Mouse (Mus musculus) bone marrow, adult 2 months (tissue): Measurements from ENCODE around the gene Clec3a. TPM values are rescaled to one million over a fixed set of nuclear protein-coding genes. Genes with fewer than 3 reads are reported as not detected.

Source experiments
- H3K27ac ChIP-seq: fragments of 200-500 bp; 2 replicates; pipeline ENCODE4 v1.5.1; 2012; ENCODE audit warnings: low read depth, mild to moderate bottlenecking, control low read depth, inconsistent platforms, low read length; ENCODE audit not compliant: control insufficient read depth, poor library complexity, insufficient read depth
- H3K4me1 ChIP-seq: fragments of 200-500 bp; 2 replicates; pipeline ENCODE4 v1.6.1; 2011; ENCODE audit warnings: low read length; ENCODE audit not compliant: control insufficient read depth, insufficient read depth
- H3K4me3 ChIP-seq: fragments of 200-500 bp; replicated peaks from 2 replicates; pipeline ENCODE3; 2011; ENCODE audit warnings: mild to moderate bottlenecking, low read depth, low read length, control low read depth; ENCODE audit not compliant: control insufficient read depth
- CTCF ChIP-seq: fragments of 200-500 bp; IDR thresholded peaks from 2 replicates; pipeline ENCODE4 v1.5.1; 2011; ENCODE audit warnings: low read length, control low read depth; ENCODE audit not compliant: control insufficient read depth, insufficient read depth
- POLR2A ChIP-seq: fragments of 200-500 bp; IDR thresholded peaks from 2 replicates; pipeline ENCODE4 v1.6.1; 2011; ENCODE audit warnings: low read depth, mild to moderate bottlenecking, control low read depth, low read length, borderline replicate concordance; ENCODE audit not compliant: control insufficient read depth
- WGBS: fragments of 180-500 bp; shearing (Covaris S2); methylation state at CpG from one replicate; pipeline ENCODE4 v1.1.7; 2018; 5-methylcytosine and 5-hydroxymethylcytosine counted together
- polyA plus RNA-seq: library from polyadenylated mRNA; stranded (reverse); fragments of >200 nt; gene quantifications from 2 replicates; pipeline ENCODE4 v1.2.4, GENCODE M21; 2011; ENCODE audit warnings: low replicate concordance; ENCODE audit not compliant: missing spikeins, insufficient read depth, insufficient read length

Clec3a gene
- polyA plus RNA-seq, 1 experiment, result not detected

DNA sequence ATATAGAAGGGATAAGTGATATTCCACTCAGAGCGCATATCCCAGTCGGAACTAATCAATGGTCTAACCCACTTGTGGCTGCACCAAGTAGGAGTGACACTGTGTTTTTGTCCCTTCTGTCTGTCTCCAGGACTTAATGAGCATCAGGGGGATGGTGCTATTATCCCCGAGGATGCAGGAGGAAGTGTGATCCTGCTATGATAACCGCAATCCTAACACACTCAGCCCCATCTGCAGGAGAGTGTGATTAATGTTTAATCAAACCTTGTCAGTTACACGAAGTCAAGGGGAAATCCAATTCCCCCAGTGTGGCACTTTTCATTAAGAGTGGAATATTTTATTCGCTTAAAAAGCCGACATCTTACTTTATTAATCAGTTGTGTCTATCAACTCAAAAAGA lies 16.2 kb upstream of the Clec3a start:
- 69% methylated on average over 7 of the region's 7 CpGs for whole genome bisulfite sequencing
- Histone ChIP-seq H3K4me3 (no peak overlapping the region), H3K4me1 (no peaks in the 10 kb centered on the region), H3K27ac (no peak overlapping the region)
- TF ChIP-seq CTCF (no peak), POLR2A (no peak)

DNA sequence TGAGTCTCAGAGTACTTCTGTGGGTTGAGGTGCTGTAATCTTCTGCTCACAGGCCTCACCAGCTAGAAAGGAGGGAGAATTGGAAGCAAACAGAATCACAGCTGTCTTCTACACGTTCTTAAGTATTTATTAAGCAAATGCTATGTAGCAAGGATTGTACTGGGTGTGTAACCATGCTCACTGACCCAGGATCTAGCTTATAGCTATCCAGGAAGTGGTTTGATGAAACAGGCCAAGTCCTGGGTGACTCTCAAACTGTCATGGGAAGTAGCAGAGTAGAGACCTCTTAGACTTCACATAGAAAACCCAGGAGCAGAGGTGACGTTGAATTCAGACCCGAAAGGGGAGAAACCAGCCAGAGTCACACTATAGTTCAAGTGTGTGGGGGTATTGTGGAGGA lies 6.5 kb upstream of the Clec3a start:
- Histone ChIP-seq H3K27ac (no peak overlapping the region), H3K4me1 (no peaks in the 10 kb centered on the region; the same call in 1 of the 2 replicates), H3K4me3 (no peak overlapping the region)
- TF ChIP-seq CTCF, result no peak
- TF ChIP-seq POLR2A, result no peak
- WGBS, result 39% methylated on average over 3 of the region's 3 CpGs

DNA sequence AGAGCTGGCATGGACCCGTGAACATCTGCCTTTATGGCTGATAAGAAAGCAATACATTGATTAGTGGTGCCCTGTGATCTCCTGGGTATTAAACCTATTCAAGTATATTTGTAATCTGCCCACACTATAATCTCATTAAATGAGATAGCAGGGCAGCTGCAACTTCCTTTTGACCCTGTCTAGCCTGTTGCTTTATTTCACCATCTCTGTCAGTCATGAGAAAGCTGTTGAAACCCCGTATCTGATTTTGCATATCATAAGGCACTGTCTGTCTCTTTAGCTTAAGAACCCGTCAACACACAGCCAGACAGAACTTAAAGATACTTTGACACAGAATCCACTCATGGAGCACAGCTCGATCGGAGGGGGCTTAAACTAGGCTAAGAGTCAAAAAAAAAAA lies 600 bp downstream of the Clec3a start:
- H3K27ac ChIP-seq, result no peak overlapping the region
- WGBS, result 52% methylated on average over 5 of the region's 5 CpGs
- no peak overlapping the region for H3K4me3 ChIP-seq
- TF ChIP-seq CTCF, result no peak
- no peak for TF ChIP-seq POLR2A
- no peaks in the 10 kb centered on the region; the same call in 1 of the 2 replicates for H3K4me1 ChIP-seq

DNA sequence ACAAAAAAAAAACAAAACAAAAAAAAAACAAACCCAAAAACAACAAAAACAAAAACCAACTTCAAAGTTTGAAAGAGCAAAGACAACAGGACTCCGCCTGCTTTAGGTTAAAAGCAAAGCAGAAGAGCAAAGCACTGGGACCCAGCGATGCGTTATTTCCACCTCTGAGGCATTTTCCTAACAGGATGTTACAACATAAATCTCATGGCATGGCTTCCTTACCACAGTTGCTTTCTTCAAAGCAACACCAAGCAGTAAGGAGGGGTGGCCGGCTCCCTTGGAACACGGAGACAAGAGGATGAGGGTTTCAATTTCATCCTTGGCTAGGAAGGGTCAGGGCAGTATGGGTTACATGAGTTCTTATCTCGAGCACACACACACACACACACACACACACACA lies 1.0 kb downstream of the Clec3a start:
- Histone ChIP-seq H3K27ac (no peak overlapping the region), H3K4me1 (no peaks in the 10 kb centered on the region; the same call in 1 of the 2 replicates), H3K4me3 (peak overlapping the region; percentile 20)
- WGBS, result 15% methylated on average over 6 of the region's 6 CpGs
- no peak for TF ChIP-seq CTCF
- no peak for TF ChIP-seq POLR2A

DNA sequence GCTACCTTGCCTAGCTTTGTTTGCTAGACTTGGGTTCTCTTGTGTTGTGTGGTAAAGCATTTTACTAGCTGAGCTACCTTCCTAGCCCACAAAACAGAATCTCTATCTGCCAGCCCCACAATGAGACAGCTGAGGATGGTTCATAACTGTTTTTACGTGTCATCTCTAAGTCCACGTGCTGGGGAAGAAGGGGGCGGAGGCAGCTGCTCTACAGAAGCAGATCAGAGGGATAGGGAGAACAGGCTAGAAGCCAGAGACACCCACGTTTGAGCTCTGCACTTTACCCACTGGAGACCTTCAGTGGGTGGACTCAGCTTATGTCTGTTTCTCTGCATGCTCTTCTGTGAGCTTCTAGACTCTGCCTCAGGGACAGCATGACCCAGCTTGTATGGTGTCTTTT lies 3.7 kb downstream of the Clec3a start:
- TF ChIP-seq CTCF, result no peak
- no peak for TF ChIP-seq POLR2A
- Histone ChIP-seq H3K4me1 (no peaks in the 10 kb centered on the region; the same call in 1 of the 2 replicates), H3K27ac (no peak overlapping the region), H3K4me3 (no peak overlapping the region)
- WGBS, result 53% methylated on average over 4 of the region's 4 CpGs

DNA sequence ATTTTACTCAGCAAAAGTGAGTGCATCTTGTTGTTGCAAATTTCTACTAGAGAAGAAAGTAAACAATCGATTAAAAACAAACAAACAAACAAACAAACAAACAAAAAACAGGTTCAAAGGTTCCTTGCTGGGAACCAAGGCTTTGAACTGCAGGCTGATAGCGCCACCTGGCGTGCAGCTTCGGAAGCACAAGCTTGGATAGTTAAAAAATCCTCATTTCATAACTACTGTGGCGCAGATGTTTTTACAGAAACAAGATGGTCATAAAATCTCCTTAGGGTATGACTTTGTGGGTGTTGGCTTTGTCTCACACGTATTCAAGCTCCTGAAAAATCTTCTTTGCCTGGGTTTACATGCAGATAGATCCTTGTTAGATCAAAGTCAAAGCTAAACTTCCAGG lies 20.4 kb downstream of the Clec3a start:
- 2% methylated on average over 6 of the region's 6 CpGs for WGBS
- no peak for TF ChIP-seq POLR2A
- peak; percentile 92 for TF ChIP-seq CTCF
- Histone ChIP-seq H3K4me1 (peaks cover 2% of the 10 kb centered on the region; the same call in 1 of the 2 replicates), H3K4me3 (no peak overlapping the region), H3K27ac (no peak overlapping the region)

DNA sequence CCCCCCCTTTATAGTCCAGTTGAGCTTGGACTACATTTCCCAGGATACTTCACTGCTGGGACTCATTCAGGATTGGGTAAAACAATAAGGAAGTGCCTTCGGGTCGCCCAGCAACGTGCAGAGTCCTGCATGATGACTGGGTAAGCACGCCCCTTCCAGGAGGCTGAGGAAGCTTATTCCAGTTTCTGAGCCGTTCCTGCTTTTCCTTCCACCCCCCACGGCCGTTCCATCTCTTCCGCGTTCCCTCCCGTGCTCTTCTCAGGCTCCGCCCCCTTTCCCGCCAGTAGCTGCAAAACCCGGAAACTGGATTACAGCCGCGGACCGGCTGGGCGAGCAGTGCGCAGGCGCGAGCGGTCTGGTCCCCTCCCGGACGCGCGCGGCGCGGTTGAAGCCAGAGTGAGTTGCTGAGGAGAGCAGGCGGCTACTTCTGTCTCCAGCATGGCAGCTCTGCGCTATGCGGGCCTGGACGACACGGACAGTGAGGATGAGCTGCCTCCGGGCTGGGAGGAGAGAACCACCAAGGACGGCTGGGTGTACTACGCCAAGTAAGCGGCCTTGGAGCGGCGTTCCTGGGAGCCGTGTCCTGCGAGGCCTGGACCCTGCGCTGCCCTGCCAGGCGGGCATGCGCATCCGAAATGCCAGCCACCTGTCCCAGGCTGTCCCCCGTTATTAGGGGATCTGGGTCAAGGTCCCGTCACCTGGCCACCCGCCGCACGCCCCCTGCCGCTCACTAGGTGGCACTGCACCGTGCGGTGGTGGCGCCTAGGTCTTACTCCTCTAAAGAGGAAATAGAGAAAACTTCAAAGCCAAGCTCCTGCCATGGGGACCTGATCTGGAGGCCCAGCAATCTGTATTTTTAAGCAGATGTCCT lies 21.7 kb downstream of the Clec3a start, which contains the start of gene Wwox:
TSS of gene Wwox (plus strand) at position 322 of the 871 bp plus-strand sequence.
- peak; percentile 70 for TF ChIP-seq POLR2A
- peak; percentile 81 for TF ChIP-seq CTCF
- WGBS, result under 1% methylated on average over 54 of the region's 54 CpGs
- Histone ChIP-seq H3K4me1 (peaks cover 2% of the 10 kb centered on the region; the same call in 1 of the 2 replicates), H3K27ac (peak within 1 kb of the TSS; percentile 74), H3K4me3 (peak within 1 kb of the TSS; percentile 96)

DNA sequence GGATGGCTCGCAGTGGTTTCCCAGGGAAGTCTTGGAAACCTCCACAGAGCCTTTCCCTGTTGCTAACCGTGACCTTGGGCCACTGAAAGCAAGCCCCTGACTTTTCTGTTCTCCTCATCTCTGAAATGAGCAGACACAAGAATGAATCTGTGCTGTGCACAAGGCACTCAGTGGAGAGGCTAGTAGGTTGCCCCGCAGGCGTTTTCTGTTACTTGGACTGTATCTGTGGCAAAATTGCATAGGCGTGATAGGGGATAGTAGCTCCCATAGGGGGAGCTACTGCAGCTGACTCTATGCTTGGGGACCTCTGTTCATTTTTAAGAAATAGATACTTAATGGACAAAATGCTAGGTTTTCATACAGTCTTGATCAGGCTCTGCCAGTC lies 22.3 kb downstream of the Clec3a start:
- no peak overlapping the region; the same call in 1 of the 2 replicates for H3K27ac ChIP-seq
- 15% methylated on average over 5 of the region's 5 CpGs for WGBS
- TF ChIP-seq CTCF (no peak), POLR2A (no peak)
- H3K4me3 ChIP-seq, result peak overlapping the region; percentile 96
- peaks cover 2% of the 10 kb centered on the region; the same call in 1 of the 2 replicates for H3K4me1 ChIP-seq
